In genomic region chr11:120219916-120220522, GRCm38 (mm10) we compare ENCODE assay signal across 9 mouse cellular contexts. TPM values are rescaled to one million over a fixed set of nuclear protein-coding genes. Genes with fewer than 3 reads are reported as not detected.
A peak's percentile ranks its signal among the peaks of the same experiment; 100 is the strongest.
DNase-seq lines count a peak whose midpoint lies in the region; ATAC-seq lines count a peak whose summit lies in the region.
"Had no signal": no experiment of that assay in that cellular context is flagged by ENCODE, and none has a peak within 500 bp of the region (broad histone marks: within the 10 kb centered on the region; RNA-seq: fewer than 3 reads in every experiment).

No protein-coding gene starts in this region.

- H3K36me3 ChIP-seq in heart, embryonic 16.5 days (ENCODE audit: control insufficient read depth, insufficient read depth): no peaks in the 10 kb centered on the region
- no peaks in the 10 kb centered on the region for H3K36me3 ChIP-seq in stomach, embryonic 15.5 days

- DNase-seq in layer of hippocampus, postnatal 10 days (ENCODE audit: low spot score in 2 of 2): peak; percentile 41 to 53
- DNase-seq in layer of hippocampus, adult 8-10 months (ENCODE audit: low spot score in 2 of 2): no peak
- DNase-seq in cerebellum, adult 11-12 months: peak; percentile 56
- DNase-seq in kidney, postnatal 4 days: peak; percentile 50 to 64
- DNase-seq in thymus, postnatal 0 days (ENCODE audit: low spot score): no peak

- H3K9me3 ChIP-seq in heart, embryonic 16.5 days (replicated peaks; ENCODE audit: control insufficient read depth, low read length): no peaks in the 10 kb centered on the region
- H3K9me3 ChIP-seq in stomach, embryonic 15.5 days: no peaks in the 10 kb centered on the region

- WGBS in heart, embryonic 16.5 days: 37% methylated on average over 9 of the region's 9 CpGs
- WGBS in stomach, embryonic 15.5 days: 54% methylated on average over 9 of the region's 9 CpGs

- H3K4me2 ChIP-seq in heart, embryonic 16.5 days (ENCODE audit: low read depth, low read length): peak overlapping the region; percentile 30
- H3K4me2 ChIP-seq in stomach, embryonic 15.5 days: no peak overlapping the region

- H3K4me3 ChIP-seq in heart, embryonic 16.5 days (ENCODE audit: low read length): no peak overlapping the region
- no peak overlapping the region for H3K4me3 ChIP-seq in stomach, embryonic 15.5 days (replicated peaks)

- peaks cover 61% of the 10 kb centered on the region for H3K4me1 ChIP-seq in heart, embryonic 16.5 days (ENCODE audit: control insufficient read depth, insufficient read depth, low read length)
- H3K4me1 ChIP-seq in stomach, embryonic 15.5 days: peaks cover 58% of the 10 kb centered on the region

- H3K27ac ChIP-seq in heart, embryonic 16.5 days (ENCODE audit: low read length): peak overlapping the region; percentile 74
- peak overlapping the region; percentile 57; the same call in 1 of the 2 replicates for H3K27ac ChIP-seq in stomach, embryonic 15.5 days

- H3K9ac ChIP-seq in heart, embryonic 16.5 days (ENCODE audit: low read length): peak overlapping the region; percentile 41
- no peak overlapping the region for H3K9ac ChIP-seq in stomach, embryonic 15.5 days

- H3K27me3 ChIP-seq in heart, embryonic 16.5 days (ENCODE audit: control insufficient read depth, insufficient read depth, low read length): no peaks in the 10 kb centered on the region
- no peaks in the 10 kb centered on the region for H3K27me3 ChIP-seq in stomach, embryonic 15.5 days (replicated peaks)
- H3K27me3 ChIP-seq: Patski had no signal

- no peak for ATAC-seq in heart, embryonic 16.5 days (replicated peaks; ENCODE audit: extremely low read depth, insufficient read depth, low FRiP score)
- ATAC-seq in stomach, embryonic 15.5 days (ENCODE audit: insufficient read depth, low FRiP score, low read depth): no peak
- no peak for ATAC-seq in erythroid progenitor cell, adult 5-6 weeks (replicated peaks; ENCODE audit: low FRiP score, poor library complexity, severe bottlenecking)
- ATAC-seq: Patski had no signal

RNA-seq across cellular contexts. Expression of gene Bahcc1, which starts 12.7 kb away (rescaled TPM):
- total RNA-seq in layer of hippocampus, postnatal 10 days (2021): 10 to 100 TPM; 21.9 to 26.0 TPM
- total RNA-seq in layer of hippocampus, adult 8-10 months (2022): 10 to 100 TPM; 20.0 to 23.4 (median 21.4) TPM
- polyA plus RNA-seq in heart, embryonic 16.5 days (2015; fragmentation: Nextera tagmentation; extraction: Ambion mirVana): 4.6 and 4.7 TPM in 2 replicates
- 7.2 and 7.9 TPM in 2 replicates for polyA plus RNA-seq in stomach, embryonic 15.5 days (2015; fragmentation: Nextera tagmentation; extraction: Ambion mirVana)
- polyA plus RNA-seq in thymus, postnatal 0 days (2015; fragmentation: Nextera tagmentation; extraction: Ambion mirVana): 3.3 and 4.6 TPM in 2 replicates
- 2.5 and 2.9 TPM in 2 replicates for total RNA-seq in erythroid progenitor cell, adult 5-6 weeks (2015; ENCODE audit: low replicate concordance)
- 1.4 TPM in 2 replicates for total RNA-seq in erythroid progenitor cell, adult 5-6 weeks (2017; ENCODE audit: low replicate concordance)

Comparison
In these comparisons a context has a peak if more than half of its experiments do, and no peak if none do; other contexts are left out.
1. DNase-seq: peak in layer of hippocampus, postnatal 10 days (2 of 2), cerebellum, adult 11-12 months (single experiment) and kidney, postnatal 4 days (2 of 2); none in layer of hippocampus, adult 8-10 months (0 of 2) and thymus, postnatal 0 days (single experiment).
2. RNA of gene Bahcc1, which starts 12.7 kb away (total RNA-seq): 21.9 to 26.0 TPM in layer of hippocampus, postnatal 10 days and 20.0 to 23.4 TPM in layer of hippocampus, adult 8-10 months; 1.4 to 2.9 TPM in erythroid progenitor cell, adult 5-6 weeks; every median in the first group is over 4 times any median in the second.